Mouse (Mus musculus) heart, postnatal 10 days (tissue): Measurements from ENCODE around the gene Fyn. TPM values are rescaled to one million over a fixed set of nuclear protein-coding genes. Genes with fewer than 3 reads are reported as not detected.

Source experiments
- DNase-seq, 2 experiments: peaks; one replicate each; pipeline ENCODE4 v3.0.0; 2021
- intact Hi-C: fragments of 180-260 bp; cut with DNase I; formaldehyde crosslinking; loops from one replicate; pipeline ENCODE4 v1.15.1; 2025
- total RNA-seq, 2 experiments: library from RNA; stranded (reverse); gene quantifications; 2 replicates each; pipeline ENCODE4 v1.2.3; 2021

Gene Fyn
- total RNA-seq, 2 experiments from 2014 or later: 52.2 to 55.5 TPM

- DNase-seq: no peak
- intact Hi-C loops: no loop called here
Observed at GRCm38 (mm10) chr10:39409602-39410001, 40.9 kb downstream of the Fyn start.

- intact Hi-C loops: no loop called here
- DNase-seq: peak in 1 of 2 experiments; percentile 28
Observed at GRCm38 (mm10) chr10:39410151-39410649, 41.5 kb downstream of the Fyn start.

- intact Hi-C loops: no loop called here
- peak; percentile 30 to 53 for DNase-seq
Observed at GRCm38 (mm10) chr10:39411857-39412559, 43.4 kb downstream of the Fyn start.

GRCm38 (mm10) chr10:39412826-39413620 is 44.4 kb downstream of the Fyn start:
- intact Hi-C loops: no loop called here
- DNase-seq: peak in 1 of 2 experiments; percentile 50

GRCm38 (mm10) chr10:39414068-39414467 is 45.4 kb downstream of the Fyn start:
- DNase-seq: no peak
- intact Hi-C loops: no loop called here

- intact Hi-C loops: no loop called here
- DNase-seq: peak; percentile 40 to 45
Observed at GRCm38 (mm10) chr10:39415586-39415985, 46.9 kb downstream of the Fyn start.

GRCm38 (mm10) chr10:39417611-39418010 is 49.0 kb downstream of the Fyn start:
- intact Hi-C loops: no loop called here
- DNase-seq: peak; percentile 32 to 41

- intact Hi-C loops: no loop called here
- no peak for DNase-seq
Observed at GRCm38 (mm10) chr10:39418395-39418794, 49.7 kb downstream of the Fyn start.

GRCm38 (mm10) chr10:39420842-39421617 is 52.4 kb downstream of the Fyn start:
- intact Hi-C loops: no loop called here
- peak; percentile 31 to 45 for DNase-seq

GRCm38 (mm10) chr10:39421772-39422171 is 53.1 kb downstream of the Fyn start:
- intact Hi-C loops: no loop called here
- no peak for DNase-seq

- no peak for DNase-seq
- intact Hi-C loops: no loop called here
Observed at GRCm38 (mm10) chr10:39424643-39425042, 56.0 kb downstream of the Fyn start.

GRCm38 (mm10) chr10:39426033-39426432 is 57.4 kb downstream of the Fyn start:
- no peak for DNase-seq
- intact Hi-C loops: no loop called here

GRCm38 (mm10) chr10:39426833-39427490 is 58.3 kb downstream of the Fyn start:
- DNase-seq: no peak
- intact Hi-C loops: no loop called here

GRCm38 (mm10) chr10:39429661-39430060 is 61.0 kb downstream of the Fyn start:
- DNase-seq: no peak

GRCm38 (mm10) chr10:39430074-39430764 is 61.6 kb downstream of the Fyn start:
- DNase-seq: no peak
- intact Hi-C loops: no loop called here

More at GRCm38 (mm10) chr10:39429661-39430060, 61.0 kb downstream of the Fyn start:
- intact Hi-C loops: no loop called here

GRCm38 (mm10) chr10:39431265-39431664 is 62.6 kb downstream of the Fyn start:
- intact Hi-C loops: no loop called here
- DNase-seq: no peak

GRCm38 (mm10) chr10:39432648-39433568 is 64.3 kb downstream of the Fyn start:
- intact Hi-C loops: no loop called here
- DNase-seq: no peak

GRCm38 (mm10) chr10:39433893-39434292 is 65.2 kb downstream of the Fyn start:
- intact Hi-C loops: no loop called here
- DNase-seq: no peak
